Mouse (Mus musculus) neural tube, embryonic 14.5 days (tissue): Measurements from ENCODE around the gene Fgf2. TPM values are rescaled to one million over a fixed set of nuclear protein-coding genes. Genes with fewer than 3 reads are reported as not detected.

ENCODE experiments used
- ATAC-seq: fragments of 200-750 bp; cut with Nextera tagmentation; 2 replicates; pipeline ENCODE4 v1.8.0; 2017; ENCODE audit warnings: low read depth, mild to moderate bottlenecking, moderate TSS enrichment, moderate library complexity
- H3K27ac ChIP-seq: fragments of 300-500 bp; sonication (generic); 2 replicates; pipeline ENCODE4 v1.5.1; 2014; ENCODE audit warnings: low read depth, mild to moderate bottlenecking, control low read depth, low read length, moderate library complexity, mixed read lengths
- H3K27me3 ChIP-seq: fragments of 300-500 bp; sonication (generic); 2 replicates; pipeline ENCODE4 v1.6.1; 2014; ENCODE audit warnings: low read length; ENCODE audit not compliant: control insufficient read depth, insufficient read depth
- H3K36me3 ChIP-seq: fragments of 300-500 bp; sonication (generic); 2 replicates; pipeline ENCODE4 v1.6.1; 2014; ENCODE audit warnings: low read length, mixed read lengths; ENCODE audit not compliant: control insufficient read depth, insufficient read depth
- H3K4me1 ChIP-seq: fragments of 300-500 bp; sonication (generic); 2 replicates; pipeline ENCODE4 v1.6.1; 2014; ENCODE audit warnings: low read length; ENCODE audit not compliant: control insufficient read depth, insufficient read depth
- H3K4me2 ChIP-seq: fragments of 300-500 bp; sonication (generic); 2 replicates; pipeline ENCODE4 v1.6.1; 2014; ENCODE audit warnings: mild to moderate bottlenecking, low read depth, low read length, control low read depth
- H3K4me3 ChIP-seq: fragments of 300-500 bp; sonication (generic); 2 replicates; pipeline ENCODE4 v1.5.1; 2014; ENCODE audit warnings: low read depth, low read length, control low read depth, mixed read lengths
- H3K9ac ChIP-seq: fragments of 300-500 bp; sonication (generic); replicated peaks from 2 replicates; pipeline ENCODE4 v1.6.1; 2014; ENCODE audit warnings: low read depth, mild to moderate bottlenecking, control low read depth, low read length, mixed read lengths
- H3K9me3 ChIP-seq: fragments of 300-500 bp; sonication (generic); 2 replicates; pipeline ENCODE4 v1.6.1; 2016; ENCODE audit warnings: low read length; ENCODE audit not compliant: control insufficient read depth
- whole genome bisulfite sequencing: fragments of 180-500 bp; shearing (Covaris S2); extraction: QIAGEN DNeasy Blood & Tissue Kit; methylation state at CpG from one replicate; pipeline ENCODE4 v1.1.7; 2014; 5-methylcytosine and 5-hydroxymethylcytosine counted together
- polyA plus RNA-seq: library from polyadenylated mRNA; unstranded; fragments of >200 nt; fragmentation: Nextera tagmentation; extraction: Ambion mirVana; gene quantifications from 2 replicates; pipeline ENCODE4 v1.2.1, GENCODE M21; 2014

The Fgf2 gene
- polyA plus RNA-seq, 1 experiment from 2014 or later, result 0.74 TPM

GRCm38 (mm10) chr3:37370407-37370806 lies 22.3 kb downstream of the Fgf2 start:
- H3K4me3 ChIP-seq, result no peak overlapping the region
- 76% methylated on average over 4 of the region's 4 CpGs for WGBS
- no peak for ATAC-seq

GRCm38 (mm10) chr3:37373712-37374111 lies 25.6 kb downstream of the Fgf2 start:
- no peak overlapping the region for H3K4me2 ChIP-seq
- H3K9me3 ChIP-seq, result no peaks in the 10 kb centered on the region
- no peak overlapping the region for H3K4me3 ChIP-seq
- H3K9ac ChIP-seq, result no peak overlapping the region
- ATAC-seq, result no peak
- WGBS, result 90% methylated on average over 11 of the region's 11 CpGs
- H3K4me1 ChIP-seq, result no peaks in the 10 kb centered on the region
- no peaks in the 10 kb centered on the region for H3K36me3 ChIP-seq
- no peaks in the 10 kb centered on the region for H3K27me3 ChIP-seq
- no peak overlapping the region for H3K27ac ChIP-seq

More at GRCm38 (mm10) chr3:37370407-37370806, 22.3 kb downstream of the Fgf2 start:
- Histone ChIP-seq H3K9ac (no peak overlapping the region), H3K9me3 (no peaks in the 10 kb centered on the region), H3K4me2 (no peak overlapping the region), H3K4me1 (no peaks in the 10 kb centered on the region), H3K27ac (no peak overlapping the region), H3K27me3 (no peaks in the 10 kb centered on the region), H3K36me3 (no peaks in the 10 kb centered on the region)

- peak; percentile 44; the same call in 1 of the 2 replicates for ATAC-seq
- Histone ChIP-seq H3K4me1 (no peaks in the 10 kb centered on the region), H3K27ac (no peak overlapping the region), H3K9me3 (no peaks in the 10 kb centered on the region), H3K4me3 (no peak overlapping the region), H3K27me3 (no peaks in the 10 kb centered on the region), H3K4me2 (no peak overlapping the region), H3K36me3 (no peaks in the 10 kb centered on the region), H3K9ac (no peak overlapping the region)
- WGBS, result 49% methylated on average over 6 of the region's 6 CpGs
Measured at GRCm38 (mm10) chr3:37377926-37378325, 29.8 kb downstream of the Fgf2 start.

- H3K36me3 ChIP-seq, result no peaks in the 10 kb centered on the region
- no peak overlapping the region for H3K27ac ChIP-seq
- H3K4me1 ChIP-seq, result no peaks in the 10 kb centered on the region
- no peak for ATAC-seq
- H3K4me3 ChIP-seq, result no peak overlapping the region
- no peaks in the 10 kb centered on the region for H3K9me3 ChIP-seq
- no peaks in the 10 kb centered on the region for H3K27me3 ChIP-seq
- H3K9ac ChIP-seq, result no peak overlapping the region
- no peak overlapping the region for H3K4me2 ChIP-seq
- WGBS, result 71% methylated on average over 6 of the region's 6 CpGs
Measured at GRCm38 (mm10) chr3:37378412-37378811, 30.3 kb downstream of the Fgf2 start.

GRCm38 (mm10) chr3:37379201-37379600 lies 31.1 kb downstream of the Fgf2 start:
- no peaks in the 10 kb centered on the region for H3K27me3 ChIP-seq
- no peaks in the 10 kb centered on the region for H3K4me1 ChIP-seq
- no peak overlapping the region for H3K4me3 ChIP-seq
- no peak overlapping the region for H3K9ac ChIP-seq
- H3K9me3 ChIP-seq, result no peaks in the 10 kb centered on the region
- H3K4me2 ChIP-seq, result no peak overlapping the region
- no peaks in the 10 kb centered on the region for H3K36me3 ChIP-seq
- ATAC-seq, result no peak
- WGBS, result 85% methylated on average over 14 of the region's 14 CpGs
- no peak overlapping the region for H3K27ac ChIP-seq

GRCm38 (mm10) chr3:37379930-37380881 lies 32.1 kb downstream of the Fgf2 start:
- H3K27ac ChIP-seq, result no peak overlapping the region

GRCm38 (mm10) chr3:37381457-37381856 lies 33.3 kb downstream of the Fgf2 start:
- Histone ChIP-seq H3K27ac (no peak overlapping the region), H3K36me3 (no peaks in the 10 kb centered on the region), H3K4me3 (no peak overlapping the region), H3K9me3 (no peaks in the 10 kb centered on the region), H3K27me3 (no peaks in the 10 kb centered on the region), H3K4me1 (no peaks in the 10 kb centered on the region), H3K9ac (no peak overlapping the region), H3K4me2 (no peak overlapping the region)
- ATAC-seq, result no peak
- WGBS, result 64% methylated on average over 6 of the region's 6 CpGs

More at GRCm38 (mm10) chr3:37379930-37380881, 32.1 kb downstream of the Fgf2 start:
- Histone ChIP-seq H3K27me3 (no peaks in the 10 kb centered on the region), H3K9me3 (no peaks in the 10 kb centered on the region), H3K36me3 (no peaks in the 10 kb centered on the region), H3K9ac (no peak overlapping the region), H3K4me1 (no peaks in the 10 kb centered on the region), H3K4me3 (no peak overlapping the region), H3K4me2 (no peak overlapping the region)
- ATAC-seq, result no peak
- WGBS, result 70% methylated on average over 18 of the region's 18 CpGs

- Histone ChIP-seq H3K9me3 (no peaks in the 10 kb centered on the region), H3K27ac (no peak overlapping the region), H3K4me2 (no peak overlapping the region), H3K36me3 (no peaks in the 10 kb centered on the region), H3K4me1 (no peaks in the 10 kb centered on the region), H3K27me3 (no peaks in the 10 kb centered on the region), H3K4me3 (no peak overlapping the region), H3K9ac (no peak overlapping the region)
- no peak for ATAC-seq
- WGBS, result 71% methylated on average over 6 of the region's 6 CpGs
Measured at GRCm38 (mm10) chr3:37383096-37383765, 35.1 kb downstream of the Fgf2 start.

GRCm38 (mm10) chr3:37387310-37387709 lies 39.2 kb downstream of the Fgf2 start:
- Histone ChIP-seq H3K4me2 (no peak overlapping the region), H3K4me3 (no peak overlapping the region), H3K9me3 (no peaks in the 10 kb centered on the region), H3K27ac (no peak overlapping the region), H3K9ac (no peak overlapping the region), H3K4me1 (no peaks in the 10 kb centered on the region), H3K27me3 (no peaks in the 10 kb centered on the region), H3K36me3 (no peaks in the 10 kb centered on the region)
- ATAC-seq, result no peak
- WGBS, result 90% methylated on average over 6 of the region's 6 CpGs
